Mouse (Mus musculus): ENCODE measurements around the gene Sdc1.

- TF ChIP-seq CTCF (conservative IDR thresholded peaks at IDR 0.05; ENCODE audit: low read length): no peak
- no peak for TF ChIP-seq NANOG (IDR thresholded peaks at IDR 0.05; ENCODE audit: borderline replicate concordance, low read length)
These were observed 19.5 kb downstream of the Sdc1 start for GRCm38 (mm10) chr12:8790615-8791014.
